Mouse (Mus musculus) gastrocnemius, adult 8-10 months (tissue): Measurements from ENCODE around the gene Lrrc75b. TPM values are rescaled to one million over a fixed set of nuclear protein-coding genes. Genes with fewer than 3 reads are reported as not detected.

ENCODE experiments used
- DNase-seq, 2 experiments: peaks; one replicate each; pipeline ENCODE4 v3.0.0; 2022; ENCODE audit warnings: low spot score in 2 of 2
- total RNA-seq, 4 experiments: library from RNA; stranded (reverse); gene quantifications; 2 replicates each; pipeline ENCODE4 v1.2.4; 2022

The Lrrc75b gene
- total RNA-seq, 4 experiments from 2014 or later: 0.07 TPM; not detected in 3

DNA sequence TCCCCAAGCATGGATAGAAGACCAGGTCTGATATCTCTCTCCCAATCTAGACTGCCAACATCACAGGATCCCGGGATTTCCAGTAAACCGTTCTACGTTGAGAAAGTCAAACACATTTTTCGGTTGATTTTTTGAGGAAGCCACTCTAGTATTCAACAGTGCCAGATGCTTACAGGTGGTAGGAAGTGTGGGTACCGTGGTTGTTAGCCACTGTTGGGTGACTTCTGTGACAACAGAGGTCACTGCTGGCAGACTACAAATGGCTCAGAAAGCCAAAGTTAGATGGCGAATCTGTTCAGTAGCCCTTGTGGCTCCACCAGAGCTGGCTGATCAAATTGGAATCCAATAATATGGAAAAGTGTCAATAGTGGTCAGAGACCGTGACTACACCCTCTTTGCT lies 56.4 kb downstream of the Lrrc75b start:
- DNase-seq: no peak

DNA sequence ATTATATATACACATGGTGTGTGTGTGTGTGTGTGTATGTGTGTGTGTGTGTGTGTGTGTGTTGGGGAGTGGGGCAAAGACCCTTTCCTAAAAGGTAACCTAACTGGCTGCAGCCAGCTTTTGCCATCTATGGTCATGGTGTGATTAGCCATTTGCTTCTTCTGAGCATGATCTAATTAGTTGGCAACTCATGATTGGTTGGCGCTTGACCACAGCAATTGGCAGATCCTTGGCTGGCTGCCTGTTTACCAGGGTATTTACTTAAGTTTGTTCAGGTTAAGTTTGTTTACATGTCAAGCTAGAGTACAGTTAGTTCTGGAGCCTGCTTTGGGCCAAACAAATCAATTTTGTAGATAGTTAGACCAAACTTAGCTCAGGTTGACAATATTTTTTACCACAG lies 58.5 kb downstream of the Lrrc75b start:
- DNase-seq: no peak

DNA sequence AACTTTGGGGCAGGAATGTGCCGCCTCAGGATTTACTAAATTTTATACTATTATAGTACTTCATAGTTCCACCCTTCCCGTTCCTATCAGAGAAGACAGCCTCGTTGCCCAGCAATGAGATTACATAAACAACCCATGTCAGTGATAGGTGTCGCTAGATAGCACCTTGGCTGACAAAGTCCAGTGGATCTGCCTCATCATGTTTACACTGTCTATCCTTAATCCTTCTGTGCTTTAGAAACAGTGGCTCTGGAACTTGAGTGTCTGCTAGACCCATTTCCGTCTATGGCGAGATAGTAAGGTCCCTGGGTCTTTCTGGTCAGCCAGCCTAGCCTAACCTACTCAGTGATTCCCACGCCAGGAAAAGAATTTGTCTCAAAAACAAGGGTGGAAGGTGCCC lies 59.8 kb downstream of the Lrrc75b start:
- DNase-seq: no peak

Other genes starting within 250 kb of the Lrrc75b start
- gene Adora2a, start 243.5 kb downstream of the Lrrc75b start, total RNA-seq: 1 to 10 TPM in 1 of 4 experiments, under 1 TPM in 3; 0.29 to 1.7 (median 0.76) TPM
- gene Upb1, start 159.2 kb downstream of the Lrrc75b start, total RNA-seq: under 1 TPM in 2 of 4 experiments, not detected in 2; 0.10 to 0.48 TPM
- 10 to 100 TPM; 67.9 to 78.5 (median 70.7) TPM for gene Snrpd3, start 42.8 kb downstream of the Lrrc75b start, total RNA-seq
- 10 to 100 TPM; 46.7 to 68.3 (median 56.0) TPM for gene Gucd1, start 42.4 kb downstream of the Lrrc75b start, total RNA-seq
- gene Ggt1, start 1.3 kb upstream of the Lrrc75b start, total RNA-seq: not detected
- 1 to 10 TPM; 1.2 to 2.5 (median 2.0) TPM for gene Ggt5, start 29.0 kb upstream of the Lrrc75b start, total RNA-seq
- gene Susd2, start 83.7 kb upstream of the Lrrc75b start, total RNA-seq: 1 to 10 TPM in 1 of 4 experiments, under 1 TPM in 3; 0.53 to 2.1 (median 0.78) TPM
- gene Cabin1, start 204.0 kb upstream of the Lrrc75b start, total RNA-seq: 1 to 10 TPM; 6.6 to 9.3 (median 7.4) TPM
- 10 to 100 TPM; 23.6 to 32.6 (median 29.5) TPM for gene Ddt, start 213.1 kb upstream of the Lrrc75b start, total RNA-seq
- gene Gm20441, start 220.6 kb upstream of the Lrrc75b start, total RNA-seq: not detected
- 1 to 10 TPM; 2.6 to 4.8 (median 3.1) TPM for gene Gstt3, start 221.1 kb upstream of the Lrrc75b start, total RNA-seq
- gene Gstt1, start 238.3 kb upstream of the Lrrc75b start, total RNA-seq: 1 to 10 TPM; 4.6 to 8.3 (median 4.8) TPM